Mouse (Mus musculus) G1E (cell line): ENCODE results near the gene Nuak2.

Experiments
- CTCF ChIP-seq: IDR thresholded peaks from 2 replicates; pipeline ENCODE4 v1.5.1; 2012; ENCODE audit warnings: low read depth, low read length, inconsistent platforms, mixed read lengths
- GATA1 ChIP-seq: IDR thresholded peaks from 2 replicates; pipeline ENCODE4 v1.6.1; 2012; ENCODE audit warnings: borderline replicate concordance, low read length, inconsistent platforms, mixed read lengths
- GATA2 ChIP-seq: IDR thresholded peaks from 2 replicates; pipeline ENCODE4 v1.6.1; 2012; ENCODE audit warnings: low read depth, low read length, inconsistent platforms, borderline replicate concordance
- TAL1 ChIP-seq: conservative IDR thresholded peaks from 2 replicates; pipeline ENCODE4 v1.6.1; 2012; ENCODE audit warnings: low read depth, low read length, inconsistent platforms, mixed read lengths

DNA sequence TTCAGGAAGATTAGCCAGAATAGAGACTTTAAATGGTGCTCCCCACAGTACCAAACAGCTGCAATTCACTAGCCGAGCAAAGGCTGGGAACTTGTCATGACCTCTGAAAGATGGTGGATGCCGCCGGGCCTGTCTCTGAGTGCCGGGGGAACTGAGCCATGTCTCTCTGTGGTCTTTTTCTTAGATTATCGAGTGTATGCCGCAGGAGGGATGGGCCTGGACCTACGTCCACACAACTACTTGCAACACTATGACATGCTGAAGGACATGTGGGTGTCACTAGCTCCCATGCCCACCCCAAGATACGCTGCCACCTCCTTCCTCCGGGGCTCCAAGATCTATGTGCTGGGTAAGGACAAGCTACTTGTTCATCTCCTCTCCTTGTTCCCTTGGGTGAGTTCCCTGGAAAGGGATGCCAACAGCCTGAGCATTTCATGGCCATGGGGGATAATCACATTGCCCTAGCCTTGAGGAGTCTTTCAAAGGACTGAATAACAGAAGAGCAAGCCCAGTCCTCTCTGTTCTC lies 13.5 kb upstream of the Nuak2 start:
- TF ChIP-seq GATA1 (no peak), CTCF (no peak), TAL1 (no peak), GATA2 (no peak)
